In genomic region chr12:112143116-112143832, GRCm38 (mm10) we compare ENCODE assay signal across 8 mouse cellular contexts. TPM values are rescaled to one million over a fixed set of nuclear protein-coding genes. Genes with fewer than 3 reads are reported as not detected.
DNase-seq lines count a peak whose midpoint lies in the region; ATAC-seq and TF ChIP-seq lines count a peak whose summit lies in the region.

No protein-coding gene starts in this region.

- no peaks in the 10 kb centered on the region for H3K9me3 ChIP-seq in kidney, embryonic 16.5 days (ENCODE audit: low read length)
- no peaks in the 10 kb centered on the region for H3K9me3 ChIP-seq in heart, postnatal 0 days (replicated peaks; ENCODE audit: control insufficient read depth, low read length)
- no peaks in the 10 kb centered on the region for H3K9me3 ChIP-seq in midbrain, embryonic 10.5 days (replicated peaks)

- no peak overlapping the region for H3K9ac ChIP-seq in kidney, embryonic 16.5 days (replicated peaks; ENCODE audit: low read length)
- no peak overlapping the region for H3K9ac ChIP-seq in heart, postnatal 0 days (replicated peaks; ENCODE audit: low read depth, low read length)

- no peak overlapping the region for H3K27ac ChIP-seq in kidney, embryonic 16.5 days (ENCODE audit: low read length)
- H3K27ac ChIP-seq in brown adipose tissue, adult 24 weeks (replicated peaks; ENCODE audit: low read depth, low read length): no peak overlapping the region
- no peak overlapping the region for H3K27ac ChIP-seq in heart, postnatal 0 days (ENCODE audit: low read depth)
- peak overlapping the region; percentile 77 for H3K27ac ChIP-seq in midbrain, embryonic 10.5 days (replicated peaks)

- peak overlapping the region; percentile 61 for H3K4me3 ChIP-seq in kidney, embryonic 16.5 days (ENCODE audit: low read length)
- peak overlapping the region; percentile 44 for H3K4me3 ChIP-seq in brown adipose tissue, adult 24 weeks (ENCODE audit: insufficient read depth, low read depth, low read length)
- peak overlapping the region; percentile 41 for H3K4me3 ChIP-seq in heart, postnatal 0 days (ENCODE audit: low read depth, low read length)
- peak overlapping the region; percentile 70 for H3K4me3 ChIP-seq in midbrain, embryonic 10.5 days

- H3K36me3 ChIP-seq in kidney, embryonic 16.5 days (ENCODE audit: insufficient read depth, low read length): no peaks in the 10 kb centered on the region
- H3K36me3 ChIP-seq in heart, postnatal 0 days (replicated peaks; ENCODE audit: control insufficient read depth, insufficient read depth, low read length): no peaks in the 10 kb centered on the region
- no peaks in the 10 kb centered on the region for H3K36me3 ChIP-seq in midbrain, embryonic 10.5 days

- peak; percentile 28 for TF ChIP-seq CTCF in heart, postnatal 0 days (IDR thresholded peaks at IDR 0.05; ENCODE audit: low read depth)

- peak overlapping the region; percentile 87 for H3K4me2 ChIP-seq in kidney, embryonic 16.5 days (replicated peaks; ENCODE audit: low read depth, low read length)
- H3K4me2 ChIP-seq in heart, postnatal 0 days (ENCODE audit: low read depth, low read length): peak overlapping the region; percentile 62

- 6% methylated on average over 14 of the region's 14 CpGs for WGBS in kidney, embryonic 16.5 days
- WGBS in heart, postnatal 0 days: 4% methylated on average over 14 of the region's 14 CpGs
- WGBS in midbrain, embryonic 10.5 days: 5% methylated on average over 14 of the region's 14 CpGs

- no peak for DNase-seq in kidney, postnatal 14 days
- no peak for DNase-seq in heart, postnatal 0 days (ENCODE audit: low spot score)
- DNase-seq in midbrain, embryonic 10.5 days (ENCODE audit: low spot score): peak; percentile 63
- DNase-seq in adrenal gland, postnatal 10 days: no peak
- no peak for DNase-seq in thymus, postnatal 10 days (ENCODE audit: low spot score in 2 of 2)
- no peak for DNase-seq in yolk sac, embryonic 10.5 days (ENCODE audit: low spot score)

- ATAC-seq in kidney, embryonic 16.5 days (ENCODE audit: low FRiP score, low TSS enrichment): no peak
- no peak for ATAC-seq in heart, postnatal 0 days (ENCODE audit: insufficient read depth, low read depth)

- no peak for TF ChIP-seq EP300 in heart, postnatal 0 days (IDR thresholded peaks at IDR 0.05; ENCODE audit: low read depth)

- peaks cover 55% of the 10 kb centered on the region for H3K27me3 ChIP-seq in kidney, embryonic 16.5 days (ENCODE audit: insufficient read depth, low read length)
- peaks cover 84% of the 10 kb centered on the region for H3K27me3 ChIP-seq in heart, postnatal 0 days (ENCODE audit: control insufficient read depth, insufficient read depth, low read length)
- peaks cover 76% of the 10 kb centered on the region for H3K27me3 ChIP-seq in midbrain, embryonic 10.5 days (ENCODE audit: low read depth, poor library complexity, severe bottlenecking)

- peaks cover 41% of the 10 kb centered on the region for H3K4me1 ChIP-seq in kidney, embryonic 16.5 days (ENCODE audit: insufficient read depth, low read length)
- no peaks in the 10 kb centered on the region for H3K4me1 ChIP-seq in brown adipose tissue, adult 24 weeks (ENCODE audit: control insufficient read depth, insufficient read depth, insufficient read length, low read length)
- H3K4me1 ChIP-seq in heart, postnatal 0 days (ENCODE audit: control insufficient read depth, insufficient read depth): peaks cover 12% of the 10 kb centered on the region; the same call in 1 of the 2 replicates
- peaks cover 65% of the 10 kb centered on the region for H3K4me1 ChIP-seq in midbrain, embryonic 10.5 days

RNA-seq across cellular contexts. Expression of gene Kif26a, which starts 2.7 kb away (rescaled TPM):
- polyA plus RNA-seq in kidney, embryonic 16.5 days (2015; fragmentation: Nextera tagmentation; extraction: Ambion mirVana): 3.8 and 4.4 TPM in 2 replicates
- polyA plus RNA-seq in brown adipose tissue, adult 24 weeks (2012; ENCODE audit: insufficient read depth, insufficient read length, missing spikeins): 1.9 and 3.2 TPM in 2 replicates
- total RNA-seq in heart, postnatal 0 days (2014; rRNA removed; ENCODE audit: low replicate concordance): 26.0 and 53.0 TPM in 2 replicates
- polyA plus RNA-seq in heart, postnatal 0 days (2015; fragmentation: Nextera tagmentation; extraction: Ambion mirVana): 1.9 and 2.8 TPM in 2 replicates
- 3.3 and 4.7 TPM in 2 replicates for polyA plus RNA-seq in midbrain, embryonic 10.5 days (2016; fragmentation: Nextera tagmentation; extraction: Ambion mirVana)
- total RNA-seq in adrenal gland, postnatal 10 days (2021): 10 to 100 TPM; 20.0 to 25.4 TPM

RNA-seq across cellular contexts. Expression of gene Aspg, which starts 36.8 kb away (rescaled TPM):
- 3.7 TPM in 2 replicates for polyA plus RNA-seq in kidney, embryonic 16.5 days (2015; fragmentation: Nextera tagmentation; extraction: Ambion mirVana)
- polyA plus RNA-seq in brown adipose tissue, adult 24 weeks (2012; ENCODE audit: insufficient read depth, insufficient read length, missing spikeins): 60.4 and 84.2 TPM in 2 replicates
- 0.04 and 3.6 TPM in 2 replicates for total RNA-seq in heart, postnatal 0 days (2014; rRNA removed; ENCODE audit: low replicate concordance)
- polyA plus RNA-seq in heart, postnatal 0 days (2015; fragmentation: Nextera tagmentation; extraction: Ambion mirVana): 0.08 and 0.11 TPM in 2 replicates
- 1.3 and 1.5 TPM in 2 replicates for polyA plus RNA-seq in midbrain, embryonic 10.5 days (2016; fragmentation: Nextera tagmentation; extraction: Ambion mirVana)
- total RNA-seq in adrenal gland, postnatal 10 days (2021): 10 to 100 TPM; 24.1 to 26.0 TPM

Comparison
In these comparisons a context has a peak if more than half of its experiments do, and no peak if none do; other contexts are left out.
1. RNA of gene Aspg, which starts 36.8 kb away (polyA plus RNA-seq): 60.4 to 84.2 TPM in brown adipose tissue, adult 24 weeks; 3.7 TPM in kidney, embryonic 16.5 days, 1.3 to 1.5 TPM in midbrain, embryonic 10.5 days and 0.08 to 0.11 TPM in heart, postnatal 0 days; every median in the first group is over 10 times any median in the second.
2. Peak in every context shown above with its lines, with median percentiles within 50 percentile points of each other: H3K4me3 ChIP-seq.